Comparison of ENCODE assay signal across 21 mouse cellular contexts in the genomic region with DNA sequence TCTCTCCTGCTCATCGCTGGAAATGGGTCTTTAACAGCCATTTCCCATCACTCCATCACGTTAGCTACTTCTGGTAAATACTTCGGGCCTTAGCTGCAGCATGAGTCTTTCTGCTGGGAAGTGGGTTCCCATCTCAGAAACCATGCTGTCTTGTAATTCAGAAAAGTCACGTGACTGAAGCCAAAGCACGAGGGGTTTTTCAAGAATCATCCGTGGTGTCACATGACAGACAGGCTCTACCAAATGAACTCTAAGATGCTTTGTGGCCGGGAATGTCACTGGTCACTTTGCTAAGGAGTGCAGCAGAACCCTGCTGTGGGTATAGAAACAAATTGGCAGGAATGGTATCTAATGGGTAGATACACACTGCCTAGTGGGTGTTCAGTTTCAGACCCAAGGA. TPM values are rescaled to one million over a fixed set of nuclear protein-coding genes. Genes with fewer than 3 reads are reported as not detected.
A peak's percentile ranks its signal among the peaks of the same experiment; 100 is the strongest.
DNase-seq lines count a peak whose midpoint lies in the region; ATAC-seq and TF ChIP-seq lines count a peak whose summit lies in the region.
"Had no signal": no experiment of that assay in that cellular context is flagged by ENCODE, and none has a peak within 500 bp of the region (broad histone marks: within the 10 kb centered on the region; RNA-seq: fewer than 3 reads in every experiment).

No protein-coding gene starts in this region.

- H3K27ac ChIP-seq in CH12.LX (ENCODE audit: insufficient read depth, low read depth): no peak overlapping the region
- no peak overlapping the region for H3K27ac ChIP-seq in MEL (ENCODE audit: control insufficient read depth, low read depth, low read length)
- no peak overlapping the region for H3K27ac ChIP-seq in intestine, embryonic 15.5 days
- H3K27ac ChIP-seq: embryonic facial prominence, embryonic 10.5 days; embryonic facial prominence, embryonic 12.5 days; forebrain, embryonic 13.5 days; forebrain, embryonic 15.5 days had no signal

- H3K27me3 ChIP-seq in CH12.LX (replicated peaks): no peaks in the 10 kb centered on the region
- H3K27me3 ChIP-seq in MEL (ENCODE audit: control insufficient read depth in 1 of 2, insufficient read depth in 2 of 2, low read length in 2 of 2): no peaks in the 10 kb centered on the region
- no peaks in the 10 kb centered on the region for H3K27me3 ChIP-seq in intestine, embryonic 15.5 days (replicated peaks)
- H3K27me3 ChIP-seq: embryonic facial prominence, embryonic 12.5 days; forebrain, embryonic 15.5 days had no signal

- in situ Hi-C loops in CH12.LX (cut with MboI; ENCODE audit: low pct_ligation_motif_present, low pct_unique_long_range_greater_than_20kb, low sequenced_read_pairs): no loop called here

- TF ChIP-seq RAD21 in CH12.LX (IDR thresholded peaks at IDR 0.05; ENCODE audit: low read depth, low read length): no peak
- no peak for TF ChIP-seq RAD21 in MEL (IDR thresholded peaks at IDR 0.05; ENCODE audit: low read depth, low read length)

- H3K9ac ChIP-seq in CH12.LX (ENCODE audit: insufficient read depth, low read depth) (no peak overlapping the region), MEL (ENCODE audit: control insufficient read depth, low read depth, low read length, poor library complexity, severe bottlenecking) (no peak overlapping the region)
- no peak overlapping the region for H3K9ac ChIP-seq in intestine, embryonic 15.5 days
- H3K9ac ChIP-seq: embryonic facial prominence, embryonic 12.5 days; forebrain, embryonic 13.5 days; forebrain, embryonic 15.5 days; forebrain, postnatal 0 days had no signal

- TF ChIP-seq EP300 in CH12.LX (IDR thresholded peaks at IDR 0.05; ENCODE audit: low read length) (no peak), MEL (IDR thresholded peaks at IDR 0.05; ENCODE audit: low read depth in 1 of 2, low read length in 2 of 2) (no peak)

- H3K4me1 ChIP-seq in CH12.LX (ENCODE audit: control insufficient read depth in 1 of 2, insufficient read depth in 2 of 2) (peaks cover 0 to 11% of the 10 kb centered on the region in 2 experiments; a peak in 2 of 4 replicates), MEL (ENCODE audit: control insufficient read depth in 1 of 2, insufficient read depth in 2 of 2, low read length in 2 of 2) (peaks cover 3 to 4% of the 10 kb centered on the region in 2 experiments; a peak in 3 of 4 replicates)
- H3K4me1 ChIP-seq in intestine, embryonic 15.5 days (replicated peaks): peaks cover 5% of the 10 kb centered on the region

- dilution Hi-C loops in CH12.LX (cut with MboI; ENCODE audit: extremely low pct_ligation_motif_present, extremely low pct_unique_long_range_greater_than_20kb, low sequenced_read_pairs): no loop called here

- H3K79me2 ChIP-seq in CH12.LX (replicated peaks; ENCODE audit: control insufficient read depth, extremely low read depth, insufficient read depth, poor library complexity, severe bottlenecking): peaks cover 8% of the 10 kb centered on the region
- H3K79me2 ChIP-seq in MEL (ENCODE audit: control insufficient read depth, insufficient read depth, low read length, poor library complexity): peaks cover 14% of the 10 kb centered on the region

- H3K9me3 ChIP-seq in CH12.LX (replicated peaks; ENCODE audit: low read length): no peaks in the 10 kb centered on the region
- no peaks in the 10 kb centered on the region for H3K9me3 ChIP-seq in MEL (replicated peaks; ENCODE audit: insufficient read depth, low read length)
- H3K9me3 ChIP-seq in intestine, embryonic 15.5 days: no peaks in the 10 kb centered on the region
- H3K9me3 ChIP-seq: embryonic facial prominence, embryonic 10.5 days; embryonic facial prominence, embryonic 12.5 days; forebrain, embryonic 13.5 days; forebrain, embryonic 15.5 days; G1E had no signal

- TF ChIP-seq CTCF in CH12.LX (conservative IDR thresholded peaks at IDR 0.05 in 1 of 2, IDR thresholded peaks at IDR 0.05 in 1 of 2; ENCODE audit: low read depth in 2 of 2, low read length in 2 of 2) (no peak), MEL (IDR thresholded peaks at IDR 0.05 in 2 of 3, conservative IDR thresholded peaks at IDR 0.05 in 1 of 3; ENCODE audit: control insufficient read depth in 1 of 3, insufficient read depth in 1 of 3, low read depth in 2 of 3, low read length in 3 of 3, poor library complexity in 1 of 3, severe bottlenecking in 1 of 3) (no peak)

- no peak for DNase-seq in CH12.LX (ENCODE audit: extremely low read depth)
- peak; percentile 68 for DNase-seq in ES-CJ7 (ENCODE audit: low read depth, low spot score)
- DNase-seq in MEL (ENCODE audit: low read depth, low spot score): no peak
- DNase-seq in ZHBTc4 (ENCODE audit: low read depth, low spot score): peak; percentile 73
- no peak for DNase-seq in gastrocnemius, adult 18-20 months (ENCODE audit: low spot score)
- no peak for DNase-seq in embryo, embryonic 11 days
- no peak for DNase-seq in lung, postnatal 14 days
- DNase-seq: cerebellum, adult 11 months; cerebellum, adult 18-20 months; cerebellum, adult 8-10 months; cerebellum, adult 9-11 months; cerebellum, postnatal 14 days; cerebellum, postnatal 36 days; forebrain, postnatal 0 days had no signal

- WGBS in intestine, embryonic 15.5 days: 61% methylated on average over 7 of the region's 7 CpGs

- H3K4me3 ChIP-seq in CH12.LX (replicated peaks in 1 of 3; ENCODE audit: low read depth in 2 of 3, low read length in 2 of 3, poor library complexity in 1 of 3): no peak overlapping the region
- no peak overlapping the region for H3K4me3 ChIP-seq in MEL (ENCODE audit: control insufficient read depth in 1 of 2, insufficient read depth in 1 of 2, low read depth in 2 of 2, low read length in 2 of 2)
- no peak overlapping the region for H3K4me3 ChIP-seq in intestine, embryonic 15.5 days (replicated peaks)
- H3K4me3 ChIP-seq: embryonic facial prominence, embryonic 10.5 days; embryonic facial prominence, embryonic 12.5 days; forebrain, embryonic 13.5 days; forebrain, embryonic 15.5 days had no signal

- TF ChIP-seq POLR2A in CH12.LX (IDR thresholded peaks at IDR 0.05; ENCODE audit: low read depth, low read length) (no peak), MEL (IDR thresholded peaks at IDR 0.05; ENCODE audit: control insufficient read depth in 1 of 2, insufficient read depth in 1 of 2, low read depth in 1 of 2, low read length in 2 of 2, poor library complexity in 1 of 2) (no peak)

- no peak overlapping the region for H3K4me2 ChIP-seq in CH12.LX (ENCODE audit: insufficient read depth, low read depth, poor library complexity, severe bottlenecking)
- H3K4me2 ChIP-seq in intestine, embryonic 15.5 days (replicated peaks): no peak overlapping the region
- H3K4me2 ChIP-seq: embryonic facial prominence, embryonic 12.5 days; forebrain, embryonic 13.5 days; forebrain, embryonic 15.5 days had no signal

- ATAC-seq in intestine, embryonic 15.5 days: no peak
- ATAC-seq: CD4-positive, CD25-positive, alpha-beta regulatory T cell, adult 4 months; forebrain, embryonic 13.5 days; forebrain, embryonic 15.5 days; forebrain, postnatal 0 days had no signal

- H3K36me3 ChIP-seq in CH12.LX (replicated peaks in 1 of 2; ENCODE audit: control insufficient read depth in 1 of 2, insufficient read depth in 1 of 2, low read length in 1 of 2) (no peaks in the 10 kb centered on the region), MEL (ENCODE audit: control insufficient read depth in 1 of 2, insufficient read depth in 2 of 2, low read length in 2 of 2) (peaks cover 0 to 8% of the 10 kb centered on the region in 2 experiments; a peak in 1 of 4 replicates)
- no peaks in the 10 kb centered on the region for H3K36me3 ChIP-seq in intestine, embryonic 15.5 days
- H3K36me3 ChIP-seq: embryonic facial prominence, embryonic 10.5 days; embryonic facial prominence, embryonic 12.5 days; forebrain, embryonic 15.5 days; G1E had no signal

TF ChIP-seq in CH12.LX, 34 proteins besides CTCF, POLR2A, EP300 and RAD21:
- no peak for TF ChIP-seq MAZ (IDR thresholded peaks at IDR 0.05; ENCODE audit: low read depth, low read length)
- TF ChIP-seq ZKSCAN1 (IDR thresholded peaks at IDR 0.05; ENCODE audit: borderline replicate concordance, low read depth, low read length): no peak
- TF ChIP-seq MYC (IDR thresholded peaks at IDR 0.05; ENCODE audit: low read depth, low read length): no peak
- peak; percentile 44 for TF ChIP-seq USF1 (IDR thresholded peaks at IDR 0.05; ENCODE audit: low read depth, low read length)
- TF ChIP-seq MXI1 (IDR thresholded peaks at IDR 0.05; ENCODE audit: low read depth, low read length): no peak
- peak; percentile 49 for TF ChIP-seq BHLHE40 (IDR thresholded peaks at IDR 0.05; ENCODE audit: low read depth, low read length)
- TF ChIP-seq POLR2AphosphoS2 (IDR thresholded peaks at IDR 0.05; ENCODE audit: low read depth, low read length): no peak
- no peak for TF ChIP-seq ELF1 (IDR thresholded peaks at IDR 0.05; ENCODE audit: low read depth, low read length)

TF ChIP-seq in MEL, 35 proteins besides CTCF, POLR2A, EP300 and RAD21:
- TF ChIP-seq USF1 (IDR thresholded peaks at IDR 0.05; ENCODE audit: low read depth, low read length) (0 out of 2 replicates have a peak, but pooled peaks have one; percentile 10), ZNF384 (IDR thresholded peaks at IDR 0.05; ENCODE audit: low read depth, low read length) (no peak)

RNA-seq across cellular contexts. Expression of gene Ktn1, which starts 2.6 kb away (rescaled TPM):
- total RNA-seq in CH12.LX (2012; rRNA removed) (19.8 and 23.2 TPM in 2 replicates), CH12.LX (2014; rRNA removed) (25.6 and 31.1 TPM in 2 replicates), MEL (2012; rRNA removed) (26.0 and 27.0 TPM in 2 replicates)
- polyA plus RNA-seq in CH12.LX (2012; ENCODE audit: insufficient read length, low read depth) (56.5 and 69.7 TPM in 2 replicates), MEL (2012; ENCODE audit: insufficient read depth in 1 of 2, insufficient read length in 2 of 2, low read depth in 1 of 2, low replicate concordance in 2 of 2, missing spikeins in 1 of 2) (100 to 1,000 TPM in 1 of 2 experiments, 10 to 100 TPM in 1; 40.3 to 168 TPM)
- 100 to 1,000 TPM; 191 to 211 TPM for total RNA-seq in gastrocnemius, adult 18-20 months (2021)
- polyA plus RNA-seq in intestine, embryonic 15.5 days (2015; fragmentation: Nextera tagmentation; extraction: Ambion mirVana): 40.8 and 54.5 TPM in 2 replicates

Comparison
In these comparisons a context has a peak if more than half of its experiments do, and no peak if none do; other contexts are left out.
1. DNase-seq: peak in ES-CJ7 (single experiment) and ZHBTc4 (single experiment); none in CH12.LX (single experiment), MEL (single experiment), gastrocnemius, adult 18-20 months (single experiment), embryo, embryonic 11 days (single experiment) and lung, postnatal 14 days (single experiment).
2. Of the 35 proteins assayed by ChIP-seq in both MEL and CH12.LX: peak only in MEL: none; only in CH12.LX: BHLHE40; in both: USF1; in neither: 33.